Mouse (Mus musculus) layer of hippocampus, postnatal 36 days (tissue): ENCODE data around the gene Mrpl52. TPM values are rescaled to one million over a fixed set of nuclear protein-coding genes. Genes with fewer than 3 reads are reported as not detected.

ENCODE experiments used
- DNase-seq, 2 experiments: peaks; one replicate each; pipeline ENCODE4 v3.0.0; 2022
- total RNA-seq, 2 experiments: library from RNA; stranded (reverse); gene quantifications; 2 replicates each; pipeline ENCODE4 v1.2.3; 2021

Mrpl52 gene
- 100 to 1,000 TPM; 105 to 108 TPM for total RNA-seq

DNA sequence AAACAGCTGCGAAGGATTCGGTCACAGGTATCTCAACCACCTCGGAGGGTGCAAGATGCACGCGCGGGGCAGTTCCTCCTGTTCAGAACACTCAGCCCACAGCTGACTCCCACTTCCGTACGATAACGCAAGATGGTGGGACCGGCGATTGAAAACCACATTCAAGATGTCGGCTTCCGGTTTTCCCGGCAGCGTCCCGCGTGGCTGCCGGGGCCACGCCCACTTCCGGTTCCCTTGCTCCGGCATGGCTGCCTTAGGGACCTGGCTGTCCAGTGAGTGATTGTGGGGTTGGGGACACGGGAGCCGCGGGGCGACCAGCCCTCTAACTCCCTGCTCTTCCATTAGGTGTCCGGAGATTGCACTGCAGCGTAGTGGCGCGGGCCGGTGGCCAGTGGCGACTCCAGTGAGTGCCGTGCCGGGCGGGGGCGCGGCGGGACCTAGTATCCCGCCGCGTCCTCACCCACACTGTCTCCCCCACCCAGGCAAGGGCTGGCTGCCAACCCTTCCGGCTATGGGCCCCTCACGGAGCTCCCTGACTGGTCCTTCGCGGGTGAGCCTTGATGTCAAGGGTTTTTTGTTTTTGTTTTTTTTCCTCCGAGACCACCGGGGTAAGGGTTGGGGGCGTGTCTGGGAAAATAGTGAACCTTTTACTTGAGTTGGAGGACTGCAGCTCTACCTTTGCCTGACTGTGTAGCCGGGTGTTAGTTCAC is at the start of gene Mrpl52:
Gene Mrpl52 (plus strand): TSS at position 221 of the 710 bp plus-strand sequence.
- DNase-seq = peak; percentile 90 to 93

- DNase-seq = no peak
Measured at GRCm38 (mm10) chr14:54377166-54377565, 49.5 kb upstream of the Mrpl52 start.

DNA sequence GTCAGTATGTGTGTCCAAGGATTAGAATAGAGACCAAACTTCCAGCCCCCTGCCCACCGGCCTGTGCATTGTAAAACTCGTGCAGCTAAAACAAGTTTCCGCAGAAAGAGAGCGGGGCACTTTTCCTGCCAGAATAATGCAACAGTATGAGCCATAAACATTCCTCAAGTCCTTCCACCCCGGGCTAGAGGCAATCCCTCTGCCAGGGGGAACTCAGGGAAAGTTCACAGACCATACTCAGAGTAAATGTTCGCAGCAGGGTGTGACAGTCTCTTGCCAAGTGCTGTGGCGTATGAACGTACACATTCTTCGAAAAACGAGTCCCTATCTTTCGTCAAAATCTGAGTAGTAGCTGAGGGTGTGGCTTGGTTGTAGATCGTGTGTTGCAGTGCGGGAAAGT is 47.1 kb upstream of the Mrpl52 start:
- DNase-seq = no peak

DNA sequence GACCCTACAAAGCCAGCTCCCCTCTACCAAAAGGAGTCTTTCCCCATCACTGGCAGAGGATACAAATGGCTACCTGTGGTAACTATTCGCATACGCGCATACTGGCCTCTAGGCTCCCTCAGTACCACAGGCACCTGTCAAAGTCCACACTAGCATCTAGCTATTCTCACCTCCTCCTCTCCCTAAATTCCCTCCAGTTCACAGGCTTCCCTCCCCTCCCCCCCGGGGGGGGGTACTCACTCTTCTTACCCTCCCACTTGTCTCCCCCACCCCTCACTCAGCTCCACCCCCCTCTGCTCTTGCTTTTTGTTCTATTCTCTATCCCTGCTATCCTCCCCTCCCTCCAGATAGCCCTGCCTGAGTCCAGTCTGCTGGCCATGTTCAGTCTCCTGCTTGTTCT is 46.1 kb upstream of the Mrpl52 start:
- no peak for DNase-seq

GRCm38 (mm10) chr14:54381816-54382215 is 44.9 kb upstream of the Mrpl52 start:
- DNase-seq = no peak

GRCm38 (mm10) chr14:54382641-54383040 is 44.1 kb upstream of the Mrpl52 start:
- no peak for DNase-seq

- DNase-seq = no peak
Measured at GRCm38 (mm10) chr14:54383355-54383771, 43.3 kb upstream of the Mrpl52 start.

DNA sequence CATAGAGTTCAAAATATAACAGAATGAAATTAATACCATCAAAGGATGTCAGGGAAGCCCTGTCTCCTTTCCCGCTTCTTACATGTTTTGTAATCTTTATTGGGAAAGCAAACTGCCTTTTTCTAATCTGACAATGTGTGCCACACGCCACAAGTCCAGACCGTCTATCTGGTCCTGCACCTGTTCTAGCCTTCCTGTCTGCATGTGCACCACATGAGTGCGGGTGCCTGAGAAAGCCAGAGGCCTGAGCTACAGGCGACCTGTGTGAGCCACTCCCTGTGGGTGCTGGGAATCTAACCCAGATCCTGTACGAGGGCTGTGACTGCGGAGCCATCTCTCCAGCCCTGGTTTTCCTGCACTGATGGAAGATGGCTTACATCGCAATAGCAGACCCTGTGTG is 42.3 kb upstream of the Mrpl52 start:
- DNase-seq = no peak

DNA sequence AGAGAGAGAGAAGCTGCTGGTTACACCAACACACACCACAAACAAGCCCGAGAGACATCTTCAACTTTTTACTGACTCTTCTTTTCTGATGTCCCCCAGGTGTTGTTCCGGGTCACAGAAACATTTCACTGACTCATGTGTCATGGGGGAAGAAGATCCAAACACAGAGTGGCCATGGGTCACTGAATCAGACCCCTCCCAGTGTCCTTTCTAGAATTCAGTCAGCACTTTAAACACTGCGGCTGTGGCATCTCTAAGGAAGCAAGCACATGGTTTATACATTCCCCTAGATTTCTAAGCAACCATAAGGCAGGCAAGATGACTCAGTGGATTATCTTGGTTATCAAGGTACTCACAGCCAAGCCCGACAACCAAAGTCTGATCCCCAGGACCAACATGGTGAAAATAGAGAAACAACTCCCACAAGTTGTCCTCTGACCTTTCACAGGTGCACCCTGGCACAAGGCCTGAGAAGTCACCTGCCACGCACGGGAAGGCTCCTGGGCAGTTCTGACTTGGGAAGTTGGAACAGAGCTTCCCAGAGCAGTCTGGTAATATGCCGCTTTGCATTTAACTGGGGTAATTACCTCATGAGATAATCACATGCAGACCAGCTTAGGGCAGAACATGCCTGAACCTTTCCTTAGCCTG is 40.6 kb upstream of the Mrpl52 start:
- DNase-seq = no peak

- DNase-seq = no peak
Measured at GRCm38 (mm10) chr14:54387546-54387945, 39.2 kb upstream of the Mrpl52 start.

- no peak for DNase-seq
Measured at GRCm38 (mm10) chr14:54390843-54391242, 35.9 kb upstream of the Mrpl52 start.

DNA sequence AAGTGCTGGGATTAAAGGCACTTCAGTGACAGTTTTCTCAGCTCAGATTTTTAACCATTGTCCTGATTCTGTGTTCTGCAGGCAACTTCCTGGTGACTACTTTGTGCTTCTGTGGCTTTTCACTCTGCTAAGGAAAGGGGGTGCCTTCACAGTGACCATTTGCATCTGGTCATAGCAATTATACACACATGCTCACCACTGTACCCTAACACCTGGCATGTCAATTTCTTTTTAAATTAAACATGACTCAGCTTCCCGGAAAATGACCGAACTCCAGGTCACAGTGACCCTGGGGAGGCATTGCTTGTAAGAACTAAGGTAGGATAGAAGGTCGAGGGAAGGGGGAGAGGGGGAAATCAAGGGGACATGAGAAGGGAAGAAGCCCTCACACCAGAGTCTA is 32.9 kb upstream of the Mrpl52 start:
- no peak for DNase-seq

- DNase-seq = no peak
Measured at GRCm38 (mm10) chr14:54394309-54394708, 32.4 kb upstream of the Mrpl52 start.

- DNase-seq = no peak
Measured at GRCm38 (mm10) chr14:54396685-54397084, 30.0 kb upstream of the Mrpl52 start.

DNA sequence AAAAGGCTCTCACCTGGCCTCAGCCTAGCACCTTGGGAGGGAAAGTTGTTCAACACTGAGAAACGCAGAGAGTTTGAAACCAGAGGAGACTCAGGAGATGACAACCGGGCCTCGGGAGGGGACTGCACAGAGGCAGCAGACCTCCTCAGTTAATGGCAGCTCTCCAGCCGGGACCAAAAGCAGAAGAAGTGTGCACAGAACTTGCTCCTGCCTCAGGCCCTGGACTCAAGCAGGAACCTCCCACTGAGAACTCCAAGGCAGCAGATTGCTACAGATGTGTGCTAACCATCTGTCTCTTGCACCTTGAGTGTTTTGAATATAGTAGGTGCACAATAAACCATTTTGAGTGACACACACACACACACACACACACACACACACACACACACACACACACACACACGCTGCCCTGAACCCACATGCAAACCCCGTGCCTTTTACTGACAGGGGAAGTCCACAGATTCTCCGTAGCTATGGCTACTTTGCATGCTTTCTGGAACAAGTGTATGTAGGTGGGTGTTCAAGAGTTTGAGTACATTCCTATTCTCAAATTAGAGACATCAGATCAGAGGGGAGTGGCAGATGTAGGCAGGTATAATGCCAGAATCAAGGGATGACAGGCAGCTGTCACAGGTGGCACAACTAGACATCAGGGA is 28.7 kb upstream of the Mrpl52 start:
- no peak for DNase-seq

DNA sequence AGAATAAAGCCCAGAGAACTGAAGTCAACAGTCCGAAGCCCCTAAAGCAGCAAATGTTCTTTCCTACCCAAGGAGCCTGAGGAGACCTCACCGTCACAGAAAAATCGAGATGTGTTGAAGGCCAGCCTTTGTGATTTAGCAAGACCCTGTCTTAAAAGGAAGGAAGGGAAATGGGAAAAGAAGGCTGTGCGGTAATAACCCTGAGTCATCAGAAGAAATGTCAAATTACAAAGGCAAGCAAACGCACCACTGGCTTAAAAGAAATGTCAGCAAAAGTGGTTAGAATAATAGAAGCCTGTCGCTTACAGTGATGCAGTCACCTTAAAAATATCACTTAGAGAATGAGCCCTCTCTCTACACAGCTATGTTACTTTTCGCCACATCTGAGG is 28.2 kb upstream of the Mrpl52 start:
- no peak for DNase-seq

DNA sequence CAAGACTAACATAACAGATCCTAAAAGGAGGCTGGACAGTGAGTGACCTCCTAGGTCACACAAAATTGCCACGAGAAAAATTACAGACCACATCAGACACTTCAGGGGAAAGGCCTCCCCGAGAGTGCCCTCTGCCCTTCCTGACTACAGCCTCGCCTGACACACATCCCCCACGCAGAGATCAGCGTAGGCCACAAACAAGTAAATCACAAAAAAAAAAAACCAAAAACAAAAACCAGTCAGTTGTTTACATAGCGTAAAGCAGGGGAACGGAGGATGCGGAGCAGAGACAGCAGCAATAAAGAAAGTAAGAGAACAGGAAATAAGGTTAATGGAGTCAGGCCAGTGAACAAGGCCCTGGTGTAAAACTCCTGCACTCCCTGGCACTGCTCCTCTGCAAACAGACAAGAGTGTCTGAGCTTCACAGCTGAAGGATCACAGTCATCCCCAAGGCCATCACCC is 27.8 kb upstream of the Mrpl52 start:
- no peak for DNase-seq

- no peak for DNase-seq
Measured at GRCm38 (mm10) chr14:54401723-54402122, 25.0 kb upstream of the Mrpl52 start.

GRCm38 (mm10) chr14:54408336-54409056 is 18.2 kb upstream of the Mrpl52 start:
- DNase-seq = no peak

DNA sequence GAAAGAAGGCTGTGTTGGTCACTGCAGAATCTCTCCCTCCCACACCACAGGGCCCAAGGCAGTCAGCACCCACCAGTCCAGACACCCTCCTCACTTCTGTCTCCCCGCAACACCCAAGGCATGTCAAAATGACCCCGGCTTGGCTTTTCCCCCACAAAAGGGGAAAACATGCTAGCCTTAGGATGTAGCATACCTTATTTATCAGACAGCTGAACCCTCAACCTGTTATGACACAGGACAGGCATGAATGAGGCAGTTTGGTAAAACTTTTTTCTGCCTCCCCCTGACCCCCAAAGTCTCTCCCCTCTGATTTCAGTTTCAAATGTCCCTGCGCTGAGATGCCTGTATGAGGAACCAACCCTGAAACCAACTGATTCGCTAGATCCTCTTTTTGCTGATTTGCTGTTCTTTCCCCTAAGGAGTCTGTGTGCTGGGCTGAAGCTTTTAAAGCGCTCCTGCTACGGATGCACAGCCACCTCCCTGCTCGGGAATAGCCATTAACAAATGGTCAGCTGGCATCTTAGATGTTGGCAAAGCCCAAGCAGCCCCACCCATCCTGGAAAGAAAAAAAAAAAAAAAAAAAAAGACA is 17.6 kb upstream of the Mrpl52 start:
- DNase-seq = no peak

DNA sequence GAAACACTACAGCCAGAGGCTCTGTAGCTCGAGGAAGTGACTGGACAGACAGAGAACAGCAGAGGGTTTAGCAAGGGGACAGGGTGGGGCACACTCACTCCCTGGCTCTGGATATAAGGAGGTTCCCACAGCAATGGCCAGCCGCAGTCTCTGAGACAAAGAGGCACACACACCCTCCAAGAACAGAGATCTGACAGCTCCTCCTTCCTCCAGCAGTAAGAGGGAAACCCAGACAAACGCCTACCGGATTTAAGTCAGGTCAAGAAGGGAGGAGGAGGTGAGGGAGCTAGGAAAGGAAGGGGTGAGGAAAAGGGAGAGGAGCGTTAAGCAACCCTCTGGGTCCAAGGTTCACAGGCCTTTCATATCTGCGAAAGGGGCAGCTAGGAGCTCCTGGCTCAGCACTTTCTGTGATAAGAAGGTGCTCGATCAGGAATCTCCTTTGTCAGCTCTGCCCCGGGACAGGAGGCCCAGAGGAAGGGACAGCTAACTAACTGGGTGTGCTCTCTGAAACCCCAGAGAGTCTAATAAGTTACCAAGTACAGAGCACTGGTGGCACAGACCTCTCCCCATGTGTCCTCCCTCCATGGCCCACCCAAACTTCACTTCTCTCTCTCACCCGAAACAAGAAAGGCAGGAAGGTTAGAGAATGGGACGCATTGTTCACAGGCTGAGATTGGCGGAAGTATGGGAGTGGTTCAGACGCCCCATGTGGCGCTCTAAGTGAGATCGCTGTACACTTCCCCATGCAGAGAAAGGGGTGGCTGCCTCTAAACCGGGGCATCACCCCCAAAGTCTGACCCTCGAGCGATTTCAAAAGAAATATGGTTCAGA is 16.5 kb upstream of the Mrpl52 start:
- no peak for DNase-seq
